Mouse (Mus musculus) ES-Bruce4 (cell line): ENCODE measurements around the gene Arhgap31.

ENCODE experiments used
- CTCF ChIP-seq: IDR thresholded peaks from one replicate; pipeline ENCODE4 v1.8.1; 2011; ENCODE audit warnings: low read depth, low read length
- POLR2A ChIP-seq: IDR thresholded peaks from one replicate; pipeline ENCODE4 v1.8.1; 2011; ENCODE audit warnings: low read length; ENCODE audit not compliant: insufficient read depth

GRCm38 (mm10) chr16:38689786-38690185 lies 23.3 kb downstream of the Arhgap31 start:
- TF ChIP-seq CTCF: no peak
- no peak for TF ChIP-seq POLR2A
